Mouse (Mus musculus) left cerebral cortex, postnatal 36 days (tissue): ENCODE measurements around the gene Cstf1. TPM values are rescaled to one million over a fixed set of nuclear protein-coding genes. Genes with fewer than 3 reads are reported as not detected.

Source experiments
- DNase-seq, 2 experiments: peaks; one replicate each; pipeline ENCODE4 v3.0.0; 2021 to 2022; ENCODE audit warnings: low spot score in 2 of 2, mixed read lengths in 1 of 2
- intact Hi-C: fragments of 180-260 bp; cut with DNase I; formaldehyde crosslinking; loops from one replicate; pipeline ENCODE4 v1.15.1; 2025
- total RNA-seq, 2 experiments: library from RNA; stranded (reverse); gene quantifications; 2 replicates each; pipeline ENCODE4 v1.2.3; 2021

The Cstf1 gene
- total RNA-seq, 2 experiments from 2014 or later, result 21.3 to 22.5 TPM

DNA sequence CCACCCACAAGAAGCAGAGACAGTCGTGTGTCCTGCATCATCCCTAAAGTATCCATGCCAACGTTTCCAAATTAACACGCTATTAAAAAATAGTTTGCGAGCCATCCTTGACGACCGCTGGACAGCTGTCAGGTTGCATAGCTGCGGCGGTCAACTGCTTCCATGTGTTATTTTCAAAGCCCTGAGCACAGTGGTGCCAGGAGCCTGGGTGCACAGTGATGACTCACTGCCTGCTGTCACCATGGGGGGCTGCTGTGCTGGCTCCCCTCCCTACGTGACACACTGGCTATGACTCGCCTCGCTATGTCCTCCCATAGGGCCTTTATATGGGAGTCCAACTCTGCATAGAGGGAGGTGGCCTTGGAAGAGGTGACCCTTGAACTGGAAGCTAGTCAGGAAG, 40.6 kb downstream of the Cstf1 start:
- peak in 1 of 2 experiments; percentile 21 for DNase-seq
- intact Hi-C loops, result no loop called here

DNA sequence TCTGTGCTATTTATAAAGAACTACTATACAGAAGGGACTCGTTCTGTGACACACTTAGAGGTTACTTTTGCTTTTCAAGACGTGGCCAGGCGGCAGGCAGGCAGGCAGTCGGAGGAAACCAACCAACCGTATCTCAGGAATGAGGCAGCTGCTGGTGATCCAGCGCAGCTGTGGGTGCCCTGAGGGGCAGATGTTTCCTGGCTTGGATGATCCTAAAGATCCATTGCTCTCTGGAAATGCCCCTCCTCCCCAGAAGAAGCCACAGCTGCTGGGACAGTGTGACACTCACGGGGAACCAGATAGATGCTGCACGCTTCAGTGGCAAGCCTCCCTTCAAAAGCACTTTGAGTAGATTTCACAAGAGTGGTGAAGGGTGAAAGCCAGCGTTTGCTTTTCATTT, 42.0 kb downstream of the Cstf1 start:
- DNase-seq, result no peak
- intact Hi-C loops, result no loop called here

DNA sequence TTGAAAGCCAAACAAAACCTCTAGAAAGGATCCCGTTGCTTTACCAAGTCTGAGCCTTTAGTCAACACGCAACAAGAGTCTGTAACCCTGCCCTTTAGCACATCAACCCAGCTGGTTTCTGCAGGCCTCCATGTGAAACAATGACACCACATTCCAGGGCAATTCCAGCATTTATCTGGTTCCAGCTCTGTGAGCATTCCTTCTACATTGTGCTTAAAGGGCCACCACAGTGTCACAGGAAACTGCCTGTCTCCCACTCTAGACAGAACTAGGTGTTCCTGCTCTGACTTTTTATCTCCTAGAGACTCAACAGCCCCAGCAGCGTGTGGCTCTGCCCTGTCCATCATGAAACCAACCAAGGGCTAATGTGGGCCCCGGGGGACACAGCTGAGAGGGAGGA, 42.8 kb downstream of the Cstf1 start:
- no peak for DNase-seq
- intact Hi-C loops, result no loop called here

DNA sequence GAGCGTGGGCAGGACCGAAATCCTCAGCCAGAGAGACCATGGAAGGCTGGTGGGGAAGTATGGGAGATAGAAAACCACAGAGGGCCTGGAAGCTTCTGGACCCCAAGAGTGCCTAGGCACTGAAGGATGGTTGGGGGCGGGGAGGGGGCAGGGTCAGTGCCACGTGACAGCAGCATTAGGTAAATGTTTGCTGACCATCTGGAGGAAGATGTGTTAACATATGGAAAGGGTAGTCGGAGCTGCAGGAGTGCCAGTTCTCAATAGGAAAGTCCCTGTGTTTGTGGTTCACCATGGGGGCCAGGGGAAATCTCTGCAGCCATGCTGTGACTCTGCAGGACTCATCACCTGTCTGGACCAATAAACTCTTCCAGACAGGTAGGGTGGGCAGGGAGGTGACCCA, 43.4 kb downstream of the Cstf1 start:
- DNase-seq, result no peak
- intact Hi-C loops, result no loop called here

DNA sequence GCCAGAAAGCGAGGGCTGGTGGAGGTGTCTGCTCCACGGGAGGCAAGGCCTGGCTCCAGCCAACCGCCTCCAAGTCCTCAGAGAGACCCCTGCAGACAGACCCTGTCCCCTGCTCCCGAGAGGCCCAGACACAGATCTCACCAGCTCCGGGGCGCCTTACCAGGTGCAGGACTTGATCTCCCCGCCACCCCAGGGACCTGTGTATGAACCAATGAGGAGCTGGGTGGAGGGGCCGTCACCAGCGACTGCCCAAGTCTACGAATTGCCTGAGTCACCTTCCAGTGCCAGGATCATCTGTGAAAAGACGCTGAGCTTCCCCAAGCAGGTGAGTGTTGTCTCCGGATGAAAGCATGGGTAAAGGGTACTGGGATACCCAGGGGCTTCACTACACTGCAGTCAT, 45.7 kb downstream of the Cstf1 start:
- intact Hi-C loops, result no loop called here
- no peak for DNase-seq

DNA sequence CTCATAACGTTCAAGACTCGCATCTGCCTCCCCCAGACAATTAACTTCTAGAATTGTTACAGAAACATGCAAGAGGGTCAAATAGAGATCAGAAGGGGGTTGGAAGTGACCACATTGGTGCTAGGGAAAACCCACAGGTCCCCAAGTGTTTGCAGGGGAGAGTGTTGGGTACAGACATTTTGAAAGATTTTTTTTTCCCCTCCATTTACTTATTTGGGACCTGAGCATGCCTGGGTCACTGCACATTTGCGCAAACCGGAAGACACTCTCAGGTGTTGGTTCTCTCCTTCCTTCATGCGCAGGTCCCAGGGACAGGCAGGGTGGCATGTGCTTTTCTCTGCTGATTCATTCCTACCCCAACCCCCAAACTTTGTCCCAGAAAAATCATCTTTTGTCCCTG, 46.4 kb downstream of the Cstf1 start:
- DNase-seq, result no peak
- intact Hi-C loops, result no loop called here

DNA sequence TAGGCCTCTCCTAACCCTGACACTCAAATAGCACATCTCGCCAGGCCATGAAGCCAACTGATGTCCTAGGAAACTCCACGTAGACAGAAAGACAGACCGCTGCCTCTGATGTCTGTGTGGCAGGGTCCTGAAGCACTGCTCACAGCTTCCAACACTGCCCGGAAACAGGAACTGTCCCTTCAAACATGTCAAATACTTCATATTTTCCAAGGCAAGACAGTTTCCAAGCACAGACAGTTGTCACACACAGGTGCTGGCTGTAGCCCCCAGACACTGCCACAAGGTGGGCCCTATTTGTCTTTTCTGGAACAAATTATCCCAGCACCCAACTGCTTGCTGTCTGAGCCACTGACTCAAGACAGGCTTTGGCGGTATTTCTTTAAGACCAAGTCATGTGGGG, 47.7 kb downstream of the Cstf1 start:
- intact Hi-C loops, result no loop called here
- DNase-seq, result no peak

DNA sequence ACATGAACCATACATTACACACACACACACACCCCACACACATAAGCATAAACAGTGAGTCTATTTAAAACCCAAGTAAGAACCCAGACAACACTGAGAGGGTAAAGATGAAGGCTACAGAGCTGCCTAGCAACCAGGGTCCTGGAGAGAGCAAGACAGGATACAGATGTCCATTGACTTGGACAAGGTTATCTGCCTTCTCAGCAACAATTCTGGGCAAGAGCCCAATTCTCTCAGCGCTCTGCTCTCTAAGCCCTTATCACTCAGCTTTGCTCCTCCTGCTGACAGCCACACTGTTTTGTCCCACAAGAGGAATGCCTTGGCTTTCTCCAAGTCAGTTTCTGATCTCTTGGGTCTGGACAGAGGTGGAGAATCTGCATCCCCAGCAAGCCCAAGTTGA, 60.1 kb downstream of the Cstf1 start:
- no peak for DNase-seq
- intact Hi-C loops, result no loop called here

Other genes with a start within 250 kb of the Cstf1 start
- under 1 TPM in 1 of 2 experiments, not detected in 1; 0.14 TPM for gene Mc3r, start 122.2 kb upstream of the Cstf1 start, total RNA-seq
- 10 to 100 TPM; 10.9 to 12.1 TPM for gene Fam210b, start 25.1 kb upstream of the Cstf1 start, total RNA-seq
- gene Aurka, start 146 bp upstream of the Cstf1 start, total RNA-seq, result 1 to 10 TPM; 1.1 to 1.3 TPM
- gene Cass4, start 23.1 kb downstream of the Cstf1 start, total RNA-seq, result under 1 TPM; 0.39 to 0.52 TPM
- gene Rtf2, start 69.9 kb downstream of the Cstf1 start, total RNA-seq, result 10 to 100 TPM; 71.8 to 83.1 TPM
- not detected for gene Gcnt7, start 87.9 kb downstream of the Cstf1 start, total RNA-seq
- not detected for gene Fam209, start 101.8 kb downstream of the Cstf1 start, total RNA-seq
- gene Tfap2c, start 178.9 kb downstream of the Cstf1 start, total RNA-seq, result under 1 TPM in 1 of 2 experiments, not detected in 1; 0.36 TPM